Mouse (Mus musculus) spleen, adult 2 months (tissue): Measurements from ENCODE around the gene Gm20388.

Experiments used
- CTCF ChIP-seq: fragments of 200-500 bp; IDR thresholded peaks from 2 replicates; pipeline ENCODE4 v1.5.1; 2011; ENCODE audit warnings: mild to moderate bottlenecking, inconsistent platforms; ENCODE audit not compliant: insufficient read depth, insufficient read length, insufficient replicate concordance; ENCODE audit errors: extremely low read depth
- POLR2A ChIP-seq: fragments of 200-500 bp; IDR thresholded peaks from 2 replicates; pipeline ENCODE4 v1.6.1; 2011; ENCODE audit warnings: low read depth, low read length, inconsistent platforms

DNA sequence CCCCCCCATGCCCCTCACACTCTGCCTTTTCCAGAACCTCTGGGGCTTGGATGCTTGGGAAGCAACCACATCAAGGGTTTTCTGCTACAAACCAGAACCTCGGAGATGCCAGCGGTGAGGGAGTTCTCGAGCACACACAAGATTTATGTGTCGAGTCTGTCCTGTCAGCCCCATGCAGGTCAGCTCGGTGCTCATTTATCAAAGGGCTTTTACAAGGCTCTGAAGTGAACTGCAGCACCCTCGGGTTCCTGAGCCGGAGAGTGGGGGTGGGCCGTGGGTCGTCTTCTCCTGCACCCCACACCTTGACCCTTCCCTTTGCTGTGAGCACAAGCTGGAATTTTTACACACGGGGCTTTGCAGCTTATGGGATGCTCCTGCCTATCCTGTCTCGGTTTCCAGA, 311.9 kb downstream of the Gm20388 start:
- TF ChIP-seq POLR2A (no peak), CTCF (no peak)
